Mouse (Mus musculus) c-Kit-positive CD71-positive TER-119-positive erythroid progenitor cells, embryonic 14.5 days (primary cell): ENCODE data around the gene Mmp24.
"Not testable (repeated sequence)": the region's sequence is repeated elsewhere in the genome, so short reads cannot be mapped to it uniquely, and the experiment has no call there.

ENCODE experiments used
- DNase-seq: peaks from one replicate; pipeline ENCODE4 v3.0.0-alpha.2; 2013; ENCODE audit warnings: low spot score

The Mmp24 gene

DNA sequence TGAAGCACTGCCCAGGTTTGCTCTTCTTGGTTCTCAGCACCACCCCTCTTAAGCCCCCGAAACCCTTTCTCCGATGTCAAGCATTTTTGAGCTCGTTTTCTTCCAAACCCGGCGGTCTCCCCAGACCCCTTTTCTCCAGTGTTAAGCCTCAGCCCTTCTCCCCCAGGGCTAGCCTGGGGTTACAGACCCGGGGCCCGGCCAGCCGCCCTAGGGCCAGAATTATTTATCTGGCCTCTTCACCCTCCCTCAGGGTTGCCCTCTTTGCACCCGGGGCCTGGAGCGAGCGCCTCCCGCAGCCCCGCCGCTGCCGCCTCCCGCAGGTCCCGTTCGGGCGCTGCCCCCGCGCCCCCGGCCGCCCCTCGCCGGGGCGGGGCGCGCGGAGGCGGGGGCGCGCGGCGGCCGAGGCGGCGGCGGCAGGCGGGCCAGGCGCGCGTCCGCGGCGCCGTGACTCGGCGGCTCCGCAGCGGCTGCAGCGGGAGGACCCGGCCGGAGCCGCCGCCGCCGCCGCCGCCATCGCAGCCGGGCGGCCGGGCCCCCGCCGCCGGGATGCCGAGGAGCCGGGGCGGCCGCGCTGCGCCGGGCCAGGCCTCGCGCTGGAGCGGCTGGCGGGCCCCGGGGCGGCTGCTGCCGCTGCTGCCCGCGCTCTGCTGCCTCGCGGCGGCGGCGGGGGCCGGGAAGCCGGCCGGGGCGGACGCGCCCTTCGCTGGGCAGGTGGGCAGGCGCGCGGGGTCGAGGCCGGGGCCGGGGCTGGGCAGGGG is at the start of gene Mmp24:
Gene Mmp24, plus strand, starts transcription at position 416 of the 758 bp plus-strand sequence.
- DNase-seq: no peak

DNA sequence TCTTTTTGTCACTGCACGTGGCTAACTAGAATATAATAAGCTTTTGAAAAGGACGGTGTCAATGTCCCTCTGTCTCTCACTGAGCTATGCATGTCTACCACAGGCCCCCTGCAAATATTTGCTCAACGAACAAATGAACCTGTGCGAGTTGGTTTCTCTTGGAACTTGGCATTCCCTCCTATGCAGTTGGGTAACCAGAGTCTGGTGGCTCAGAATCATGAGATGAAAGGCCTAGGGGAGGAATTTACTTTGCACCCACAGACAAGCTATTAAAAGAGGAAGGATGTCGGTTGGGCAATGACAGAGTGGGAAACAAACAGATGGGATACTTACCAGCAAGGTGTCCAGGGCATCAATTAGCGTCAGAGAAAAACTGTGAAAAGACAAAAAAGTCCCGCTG is 48.8 kb upstream of the Mmp24 start:
- no peak for DNase-seq

DNA sequence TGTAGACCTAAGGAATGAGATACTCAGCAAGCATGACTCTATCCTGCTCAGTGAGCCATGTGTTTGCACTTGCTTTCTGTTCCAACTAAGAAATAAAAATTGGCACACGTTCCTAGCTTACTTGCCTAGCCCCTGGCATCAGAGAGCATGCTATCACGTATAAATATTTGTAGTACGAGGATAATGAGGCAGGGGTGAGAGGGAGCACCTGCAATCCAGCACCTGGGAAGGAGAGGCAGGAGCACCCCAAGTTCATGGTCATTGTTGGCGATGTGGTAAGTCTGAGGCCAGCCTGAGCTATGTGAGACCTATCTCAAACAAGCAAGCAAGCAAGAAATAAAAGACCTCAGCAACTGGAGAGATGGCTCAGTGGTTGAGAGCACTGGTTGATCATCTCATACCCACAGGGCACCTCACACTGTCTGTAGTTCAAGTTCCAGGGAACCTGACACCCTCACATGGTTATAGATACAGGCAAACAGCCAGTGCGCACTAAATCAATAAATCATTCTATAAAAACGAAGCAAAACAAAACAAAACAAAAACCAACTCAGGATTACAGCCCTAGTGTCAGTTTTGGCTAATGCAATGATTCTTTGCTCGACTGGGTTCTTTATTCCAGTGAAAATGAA is 47.3 kb upstream of the Mmp24 start:
- DNase-seq: no peak

DNA sequence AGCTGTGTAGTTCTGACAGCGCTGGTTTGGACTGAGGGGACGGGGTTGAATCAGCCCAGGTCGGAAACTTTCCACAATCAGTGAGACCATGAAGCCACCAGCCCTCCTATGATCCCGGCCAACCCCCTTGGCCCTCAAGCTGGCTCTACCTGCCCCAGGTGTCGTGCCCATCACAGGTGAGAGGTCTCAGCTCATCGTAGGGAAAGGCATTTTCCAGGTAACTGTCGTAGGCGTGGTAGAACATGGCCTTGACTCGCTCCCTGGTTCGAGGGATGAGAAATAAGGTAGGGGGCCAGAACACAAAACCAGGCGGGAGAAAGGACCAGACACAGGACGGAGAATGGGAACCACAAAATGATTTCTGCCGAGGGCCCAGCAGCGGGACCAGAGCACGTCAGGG is 46.4 kb upstream of the Mmp24 start:
- no peak for DNase-seq

DNA sequence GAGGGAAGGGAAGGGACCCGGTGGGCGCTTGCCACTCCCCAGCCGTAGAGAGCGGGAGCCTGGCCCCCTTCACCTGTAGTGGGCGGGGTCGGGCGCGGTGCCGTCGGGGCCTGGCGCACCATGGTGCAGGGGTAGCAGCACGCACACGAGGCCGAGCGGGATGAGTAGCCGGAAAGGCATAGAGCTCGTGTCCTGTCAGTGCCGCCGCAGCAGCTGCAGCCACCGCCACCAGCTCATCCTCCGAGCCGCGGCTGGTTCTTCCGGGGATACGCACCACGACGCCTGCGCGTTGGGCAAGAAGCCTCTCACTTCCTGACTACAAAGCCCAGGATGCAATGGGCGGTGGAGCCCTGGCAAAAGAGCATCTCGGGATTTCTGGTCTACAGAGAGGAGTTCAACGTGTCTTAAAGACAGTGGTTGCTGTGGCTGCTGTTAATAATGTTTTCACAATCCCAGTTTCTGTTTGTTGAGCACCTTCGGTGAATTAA is 45.9 kb upstream of the Mmp24 start, which contains the start of gene Edem2:
Gene Edem2, minus strand, starts transcription at position 318 of the 488 bp plus-strand sequence.
- peak; percentile 85 for DNase-seq

DNA sequence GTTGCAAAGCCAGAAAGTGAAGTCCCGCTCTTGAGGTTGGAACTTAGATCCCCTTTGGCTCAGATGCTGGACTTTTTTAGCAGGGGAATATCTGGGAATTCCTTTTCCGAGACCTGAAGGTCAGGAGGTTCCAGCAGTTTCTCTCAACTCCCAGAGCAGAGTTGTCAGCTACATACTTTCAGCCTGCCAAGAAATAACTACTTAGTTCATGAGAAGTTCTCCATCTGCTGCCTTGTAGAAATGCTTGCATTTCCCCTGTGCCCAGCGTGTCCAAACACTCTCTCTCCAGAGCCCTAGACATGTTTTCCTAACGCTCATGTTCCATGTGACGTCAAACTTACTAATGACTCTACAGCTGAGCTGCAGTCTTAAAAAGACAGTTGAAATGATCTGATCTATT is 40.1 kb upstream of the Mmp24 start:
- no peak for DNase-seq

DNA sequence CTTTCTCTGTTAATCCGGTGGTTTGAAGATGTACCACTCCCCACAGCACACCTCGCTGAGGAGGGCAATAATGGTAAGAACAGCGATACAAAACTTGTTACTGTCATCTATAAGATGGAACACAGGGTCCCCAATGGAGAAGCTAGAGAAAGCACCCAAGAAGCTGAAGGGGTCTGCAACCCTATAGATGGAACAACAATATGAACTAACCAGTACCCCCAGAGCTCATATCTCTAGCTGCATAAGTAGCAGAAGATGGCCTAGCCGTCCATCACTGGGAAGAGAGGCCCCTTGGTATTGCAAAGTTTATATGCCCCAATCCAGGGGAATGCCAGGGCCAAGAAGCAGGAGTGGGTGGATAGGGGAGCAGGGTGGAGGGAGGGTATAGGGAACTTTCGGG is 39.4 kb upstream of the Mmp24 start, which contains the start of gene Gm17581:
Gene Gm17581, minus strand, starts transcription at position 101 of the 400 bp plus-strand sequence.
- DNase-seq: not testable (repeated sequence)

DNA sequence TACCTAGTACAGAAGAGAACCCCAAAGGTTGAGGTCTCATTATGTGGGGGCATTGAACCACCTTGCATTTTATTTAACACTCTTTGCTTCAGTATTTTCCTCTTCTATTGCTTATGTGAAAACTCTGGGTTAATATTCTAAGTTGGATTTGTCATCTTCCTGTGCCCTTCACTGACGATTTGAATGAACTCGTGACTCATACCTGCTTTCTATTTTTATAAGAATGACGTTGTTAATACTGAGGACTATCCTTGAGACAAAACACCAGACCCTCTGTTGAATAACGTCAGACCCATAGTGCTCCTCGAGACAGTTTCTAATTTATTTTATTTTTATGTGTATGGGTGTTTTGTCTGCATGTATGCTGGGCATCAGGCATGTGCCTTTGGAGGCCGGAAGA is 38.2 kb upstream of the Mmp24 start:
- DNase-seq: no peak

DNA sequence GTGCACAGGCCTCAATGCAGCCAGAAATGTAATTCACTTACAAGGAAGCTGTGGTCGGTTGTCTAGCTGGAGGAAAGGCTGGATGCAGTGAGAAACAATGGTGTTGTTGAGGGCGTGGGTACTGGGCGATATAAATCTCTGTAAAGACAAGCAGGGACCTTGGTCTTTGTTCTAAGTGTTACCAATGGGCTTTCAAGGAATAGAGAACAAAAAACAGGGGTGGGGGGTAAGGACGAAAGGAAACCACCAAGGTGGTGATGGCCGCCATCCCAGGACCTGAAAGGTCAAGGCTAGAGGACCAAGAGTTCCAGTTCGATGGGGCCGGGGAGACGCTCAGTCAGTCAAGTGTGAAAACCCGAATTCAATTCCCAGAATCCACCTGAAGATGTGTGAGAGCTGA is 37.3 kb upstream of the Mmp24 start:
- DNase-seq: no peak

DNA sequence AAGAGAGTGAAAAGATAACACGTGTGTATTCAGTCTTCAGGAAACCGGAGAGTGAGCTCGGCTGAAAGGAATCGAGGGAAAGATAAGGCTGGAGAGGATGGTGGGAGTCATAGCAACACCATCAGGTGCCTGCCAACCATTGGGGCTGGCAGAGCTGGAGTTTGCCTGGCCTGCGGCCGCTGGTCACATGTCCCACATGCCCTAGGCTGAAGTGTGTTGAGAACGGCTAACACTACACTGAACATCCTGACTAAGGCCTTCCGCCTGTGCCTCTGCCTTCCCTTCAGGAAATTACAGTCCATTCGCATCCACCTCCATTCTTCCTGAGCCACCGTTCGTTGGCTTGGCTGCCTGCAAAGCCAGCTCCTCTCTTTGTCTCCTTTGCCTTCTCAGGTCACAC is 32.9 kb upstream of the Mmp24 start:
- DNase-seq: no peak

DNA sequence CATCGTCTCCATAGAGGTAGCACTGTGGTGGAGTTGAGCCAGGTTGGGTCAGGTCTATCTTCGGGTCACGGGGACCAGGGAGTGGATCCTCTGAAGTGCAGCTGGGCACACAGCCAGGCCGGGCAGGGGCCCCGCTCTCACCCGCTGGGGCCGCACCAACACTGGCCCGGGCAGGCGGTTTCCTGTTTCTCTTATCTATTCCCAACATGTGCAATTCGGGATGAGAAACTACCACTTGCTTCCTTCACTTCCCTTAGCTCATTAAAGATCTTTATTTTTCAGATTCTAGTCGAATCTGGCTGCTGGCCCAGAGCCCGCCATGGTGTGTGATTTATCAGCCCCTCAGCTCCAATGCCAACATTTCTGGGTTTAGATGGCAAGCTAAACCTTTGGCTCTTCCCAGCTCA is 32.2 kb upstream of the Mmp24 start:
- DNase-seq: no peak

DNA sequence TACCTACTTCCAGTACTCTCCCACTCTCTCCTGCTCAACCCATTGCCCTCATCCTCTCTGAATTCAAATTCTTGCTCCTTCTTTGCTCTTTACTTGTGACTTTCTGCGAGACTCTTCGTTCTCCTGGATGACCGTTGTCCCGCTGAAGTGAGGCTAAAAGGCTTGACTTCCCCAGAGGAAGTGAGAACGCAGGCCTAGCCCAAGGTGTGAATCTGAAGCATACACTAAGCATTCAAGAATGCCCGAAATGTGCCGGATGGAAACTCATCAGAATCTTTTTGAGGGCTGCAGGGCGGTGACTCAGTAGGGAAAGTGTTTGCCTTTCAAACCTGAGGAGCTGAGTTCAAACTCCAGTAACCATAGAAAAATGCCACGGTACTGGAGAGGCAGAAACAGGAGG is 31.8 kb upstream of the Mmp24 start:
- DNase-seq: no peak

DNA sequence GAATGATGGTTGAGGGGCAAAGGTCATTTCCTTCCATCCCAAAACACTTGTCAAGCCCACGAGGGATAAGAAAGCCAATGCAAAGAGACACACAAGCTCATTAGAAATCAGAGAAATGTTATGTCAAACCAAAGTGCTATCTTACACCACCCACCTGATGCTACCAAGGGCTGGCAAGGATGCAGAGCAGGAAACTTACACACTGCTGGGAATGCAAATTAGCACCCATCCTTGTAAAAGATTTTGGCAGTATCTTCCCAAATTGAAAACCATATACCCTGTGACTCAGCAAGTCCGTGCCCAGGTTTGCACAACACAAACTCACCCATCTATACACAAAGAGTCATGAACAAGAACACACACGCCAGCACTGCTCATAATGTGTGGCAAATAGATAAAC is 29.7 kb upstream of the Mmp24 start:
- no peak for DNase-seq

DNA sequence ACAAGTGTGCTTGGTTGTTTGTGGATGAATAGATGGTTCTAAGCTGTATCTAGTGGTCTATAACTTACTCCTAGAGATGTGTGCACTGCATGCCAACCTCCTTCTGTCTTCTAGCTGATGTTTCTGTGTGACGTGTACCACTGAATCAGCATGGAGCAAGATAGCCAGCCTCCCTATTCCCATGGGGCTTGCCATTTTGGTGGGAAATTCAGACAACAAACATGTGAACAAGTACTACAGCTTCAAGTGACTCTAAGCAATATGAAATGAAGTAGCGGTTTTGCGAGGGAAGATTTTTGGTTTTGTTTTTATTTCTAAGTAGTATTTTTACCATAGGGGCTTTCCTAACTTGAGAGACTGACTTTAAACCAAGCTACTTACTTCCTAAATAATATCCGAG is 25.7 kb upstream of the Mmp24 start:
- DNase-seq: no peak

DNA sequence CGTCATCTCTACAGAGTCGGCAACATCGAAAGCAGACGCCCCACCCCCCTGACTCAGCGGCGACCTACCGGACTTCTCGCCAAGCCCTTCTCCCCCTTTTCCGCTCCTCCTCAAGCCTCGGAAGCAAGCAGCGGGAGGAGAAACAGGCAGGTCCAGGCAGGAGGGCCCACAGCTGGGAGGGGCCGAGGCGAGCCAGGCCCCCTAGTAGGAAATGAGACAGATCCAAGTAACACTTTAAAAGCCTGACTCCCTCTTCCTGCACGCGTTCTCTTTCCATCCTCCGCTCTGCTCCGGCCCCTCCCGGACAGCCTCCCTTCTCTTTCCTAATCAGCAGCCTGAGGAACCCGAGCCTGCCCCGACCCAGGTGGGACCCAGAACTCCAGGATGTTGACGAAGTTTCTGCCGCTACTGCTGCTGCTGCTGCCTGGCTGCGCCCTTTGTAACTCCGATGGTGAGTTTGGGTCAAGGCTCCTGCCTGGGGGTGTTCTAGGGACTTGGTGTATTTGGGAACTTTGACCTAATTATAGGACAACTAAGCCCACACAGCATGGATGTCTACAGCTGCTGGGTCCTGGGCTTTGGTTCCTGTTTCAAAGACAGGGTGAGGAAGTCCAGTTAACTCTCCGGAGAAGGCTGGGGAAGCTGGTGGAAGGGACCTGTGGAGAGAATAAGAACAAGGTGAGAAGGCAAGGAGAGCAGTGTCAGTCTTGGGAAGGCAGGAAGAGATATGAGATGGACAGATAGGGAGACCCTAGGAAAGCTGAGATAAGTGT is 23.9 kb upstream of the Mmp24 start, which contains the start of gene Procr:
Gene Procr, plus strand, starts transcription at position 104 of the 773 bp plus-strand sequence.
- no peak for DNase-seq

DNA sequence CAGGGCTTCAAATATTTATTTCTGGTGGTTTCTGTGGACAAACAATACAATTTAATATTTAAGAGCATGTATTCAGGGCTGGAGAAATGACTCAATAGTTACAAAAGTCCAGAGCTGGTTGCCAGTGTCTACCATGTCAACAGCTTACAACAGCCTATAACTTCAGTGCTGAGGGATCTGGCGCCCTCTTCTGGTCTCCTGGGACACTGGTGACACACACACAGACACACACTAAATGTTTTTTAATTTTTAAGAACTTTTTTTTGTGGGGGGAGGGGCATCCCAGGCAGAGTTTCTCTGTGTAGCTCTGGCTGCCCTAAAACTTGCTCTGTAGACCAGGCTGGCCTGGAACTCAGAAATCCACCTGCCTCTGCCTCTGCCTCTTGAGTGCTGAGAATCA is 19.4 kb upstream of the Mmp24 start:
- peak; percentile 56 for DNase-seq

DNA sequence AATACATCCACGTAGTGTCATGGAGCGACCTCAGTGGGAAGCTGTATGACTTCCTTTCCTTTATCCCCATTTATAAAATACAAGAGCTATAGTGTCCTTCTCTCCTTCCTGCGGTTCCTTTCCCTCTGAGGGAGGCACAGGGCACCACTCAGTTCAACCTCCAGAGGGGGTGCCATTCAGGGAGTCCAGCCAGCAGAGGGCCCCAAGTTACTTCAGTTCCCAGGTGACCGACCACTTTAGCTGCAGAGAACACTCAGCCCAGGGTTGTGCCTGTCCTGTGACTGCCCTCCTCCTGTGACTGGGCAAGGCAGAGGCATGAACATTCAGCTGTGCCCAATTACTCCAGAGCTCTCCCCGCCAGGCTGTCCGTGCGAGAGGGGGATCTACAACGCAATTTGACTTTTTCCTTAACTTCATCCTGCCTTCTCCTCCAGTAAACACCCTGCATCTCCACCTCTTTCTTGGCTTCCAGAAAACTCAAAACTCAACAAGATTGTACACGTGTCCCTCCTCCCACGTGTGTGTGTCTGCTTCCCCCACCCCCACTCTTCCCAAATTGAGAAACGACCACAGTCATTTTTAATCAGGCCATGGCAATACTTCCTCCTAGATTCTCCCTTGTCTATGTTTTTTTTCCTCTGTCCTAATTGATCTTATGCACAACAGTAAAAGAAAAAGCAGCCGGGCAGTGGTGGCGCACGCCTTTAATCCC is 18.1 kb upstream of the Mmp24 start:
- DNase-seq: no peak

DNA sequence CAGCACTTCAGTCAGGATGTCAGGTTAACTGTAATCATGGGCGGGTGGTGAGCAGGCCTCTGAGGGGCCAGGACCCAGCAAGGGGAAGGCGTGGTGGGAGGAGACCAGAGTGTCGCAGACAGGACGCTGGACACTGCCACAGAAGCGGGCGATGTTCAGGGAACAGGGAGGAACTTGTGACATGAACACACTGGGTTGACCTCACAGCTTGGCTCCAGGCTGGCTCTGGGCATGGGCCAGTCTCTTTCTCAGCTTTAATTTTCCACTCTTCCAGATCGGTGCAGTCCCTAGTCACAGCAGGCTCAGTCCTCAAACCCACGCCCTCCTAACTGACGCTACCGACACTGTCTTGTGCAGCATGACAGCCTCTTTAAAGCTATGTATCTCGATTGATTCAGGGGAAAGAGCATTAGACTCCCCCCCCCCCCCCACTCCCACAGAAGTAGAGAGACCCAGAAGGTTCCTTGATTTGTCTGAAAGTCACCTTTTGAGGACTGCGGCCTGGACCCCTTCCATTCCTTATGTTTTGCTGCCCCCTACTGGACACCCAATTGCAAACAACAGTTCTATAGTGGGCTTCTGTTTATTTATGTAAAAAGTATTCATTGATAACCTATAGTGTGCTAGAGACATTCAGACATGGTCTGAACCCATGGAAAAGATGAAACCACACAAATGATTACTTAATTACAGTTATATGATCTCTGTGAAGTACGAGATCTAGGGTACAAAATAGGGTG is 10.3 kb upstream of the Mmp24 start:
- DNase-seq: peak; percentile 74

DNA sequence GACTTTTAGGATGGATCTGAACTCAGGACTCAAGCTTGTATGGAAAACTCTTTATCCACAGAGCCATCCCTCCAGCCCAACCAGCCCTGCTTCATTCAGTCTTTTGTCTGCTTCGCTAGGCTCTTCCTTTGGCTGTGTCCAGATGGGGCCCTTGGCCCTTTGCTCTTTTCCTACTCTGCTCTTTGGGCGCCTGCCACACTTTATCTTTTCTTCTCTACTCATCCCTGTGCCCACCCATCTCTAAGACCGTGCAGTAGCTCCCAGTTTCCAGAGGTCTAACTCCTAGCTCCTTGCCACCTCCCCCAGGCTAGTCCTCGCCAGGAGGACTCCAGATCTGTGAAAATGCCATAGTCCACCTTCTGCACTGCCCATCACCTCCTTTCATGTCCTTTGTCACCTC is 1.5 kb upstream of the Mmp24 start:
- no peak for DNase-seq

DNA sequence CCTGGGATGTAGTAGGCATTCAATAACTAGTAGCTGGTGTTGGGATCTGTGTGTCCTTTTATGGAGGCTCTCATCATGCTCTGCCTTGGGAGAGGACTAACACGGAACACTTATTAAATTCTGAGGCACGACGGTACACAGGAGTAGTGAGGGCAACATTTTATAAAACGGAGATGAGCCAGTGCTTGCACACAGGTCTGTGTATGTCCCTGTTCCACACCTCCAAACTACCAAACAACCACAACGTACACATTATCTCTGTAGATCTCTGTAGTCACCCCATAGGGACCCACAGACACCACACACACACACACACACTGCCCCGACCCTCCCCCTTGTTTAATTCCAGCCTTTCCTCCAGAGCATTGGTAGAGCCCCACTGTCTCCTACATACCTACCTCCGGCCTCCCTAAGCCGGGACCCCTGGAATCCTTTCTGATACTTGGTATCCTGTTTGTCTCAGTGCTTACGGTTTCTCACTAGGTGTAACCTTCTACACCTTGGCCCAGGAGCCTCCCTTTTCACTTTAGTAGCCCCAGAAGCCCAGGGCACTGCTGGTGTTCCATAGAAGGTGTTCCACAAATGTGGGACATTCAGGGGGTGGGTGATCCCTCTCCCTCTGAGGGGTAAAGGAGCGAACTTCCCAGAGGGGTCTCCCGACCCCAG is 748 bp upstream of the Mmp24 start:
- no peak for DNase-seq
